13 mouse cellular contexts compared by ENCODE assay signal in the genomic region with DNA sequence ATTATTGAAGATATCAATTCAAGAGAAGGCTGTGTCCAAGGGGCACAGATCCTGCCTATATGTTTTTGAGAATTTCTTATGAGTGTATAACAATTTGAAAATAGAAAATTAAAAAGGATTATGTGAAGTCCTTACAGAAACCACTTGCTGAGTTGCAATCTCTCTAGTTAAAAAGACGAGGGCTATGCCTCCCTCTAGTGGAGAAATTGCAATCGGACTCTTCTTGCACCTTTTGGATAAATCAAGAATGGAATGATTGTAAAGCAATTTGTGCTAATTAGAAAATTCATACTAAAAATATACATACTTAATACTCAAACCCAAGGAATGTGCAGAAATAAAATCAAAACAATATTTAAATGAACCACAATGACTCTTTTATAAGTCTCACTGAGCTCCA. TPM values are rescaled to one million over a fixed set of nuclear protein-coding genes. Genes with fewer than 3 reads are reported as not detected.
DNase-seq lines count a peak whose midpoint lies in the region; ATAC-seq and TF ChIP-seq lines count a peak whose summit lies in the region.
"Had no signal": no experiment of that assay in that cellular context is flagged by ENCODE, and none has a peak within 500 bp of the region (broad histone marks: within the 10 kb centered on the region; RNA-seq: fewer than 3 reads in every experiment).

No protein-coding gene starts in this region.

- dilution Hi-C loops in CH12.LX (cut with MboI; ENCODE audit: extremely low pct_ligation_motif_present, extremely low pct_unique_long_range_greater_than_20kb, low sequenced_read_pairs), result no loop called here

- H3K27me3 ChIP-seq in embryonic facial prominence, embryonic 11.5 days (ENCODE audit: control insufficient read depth, insufficient read depth, low read length), result no peaks in the 10 kb centered on the region
- H3K27me3 ChIP-seq in embryonic facial prominence, embryonic 10.5 days (replicated peaks; ENCODE audit: low read depth, poor library complexity, severe bottlenecking), result no peaks in the 10 kb centered on the region
- H3K27me3 ChIP-seq in CH12.LX (replicated peaks), result no peaks in the 10 kb centered on the region

- TF ChIP-seq EP300 in CH12.LX (IDR thresholded peaks at IDR 0.05; ENCODE audit: low read length), result no peak

- H3K27ac ChIP-seq in embryonic facial prominence, embryonic 11.5 days (replicated peaks; ENCODE audit: low read depth, low read length), result no peak overlapping the region
- no peak overlapping the region for H3K27ac ChIP-seq in embryonic facial prominence, embryonic 10.5 days (replicated peaks)
- H3K27ac ChIP-seq in CH12.LX (ENCODE audit: insufficient read depth, low read depth), result no peak overlapping the region
- H3K27ac ChIP-seq: macrophage had no signal

- in situ Hi-C loops in CH12.LX (cut with MboI; ENCODE audit: low pct_ligation_motif_present, low pct_unique_long_range_greater_than_20kb, low sequenced_read_pairs), result no loop called here

- peak; percentile 58 for DNase-seq in embryonic facial prominence, embryonic 11.5 days (ENCODE audit: low spot score)
- no peak for DNase-seq in embryonic facial prominence, embryonic 10.5 days (ENCODE audit: low spot score)
- DNase-seq in layer of hippocampus, adult 9-10 months (ENCODE audit: low spot score), result peak; percentile 8
- DNase-seq in layer of hippocampus, adult 8-10 months (ENCODE audit: low spot score in 2 of 2), result no peak
- peak; percentile 33 for DNase-seq in CH12.LX (ENCODE audit: extremely low read depth)
- peak; percentile 37 for DNase-seq in embryo, embryonic 11 days
- DNase-seq in heart, postnatal 4 days, result no peak
- DNase-seq in neural tube, embryonic 10.5 days (ENCODE audit: extremely low spot score, low spot score), result no peak
- DNase-seq: gastrocnemius, postnatal 14 days had no signal

- H3K9ac ChIP-seq in embryonic facial prominence, embryonic 11.5 days (replicated peaks; ENCODE audit: low read length), result no peak overlapping the region
- H3K9ac ChIP-seq in CH12.LX (ENCODE audit: insufficient read depth, low read depth), result no peak overlapping the region

- TF ChIP-seq RAD21 in CH12.LX (IDR thresholded peaks at IDR 0.05; ENCODE audit: low read depth, low read length), result peak; percentile 60

- WGBS in embryonic facial prominence, embryonic 11.5 days, result 13% methylated on average over 2 of the region's 2 CpGs
- WGBS in embryonic facial prominence, embryonic 10.5 days, result 21% methylated on average over 2 of the region's 2 CpGs

- H3K79me2 ChIP-seq in CH12.LX (replicated peaks; ENCODE audit: control insufficient read depth, extremely low read depth, insufficient read depth, poor library complexity, severe bottlenecking), result no peaks in the 10 kb centered on the region

- no peaks in the 10 kb centered on the region for H3K36me3 ChIP-seq in embryonic facial prominence, embryonic 11.5 days (replicated peaks; ENCODE audit: control insufficient read depth, insufficient read depth, low read depth, low read length)
- H3K36me3 ChIP-seq in embryonic facial prominence, embryonic 10.5 days (replicated peaks), result no peaks in the 10 kb centered on the region
- no peaks in the 10 kb centered on the region for H3K36me3 ChIP-seq in CH12.LX (replicated peaks in 1 of 2; ENCODE audit: control insufficient read depth in 1 of 2, insufficient read depth in 1 of 2, low read length in 1 of 2)
- H3K36me3 ChIP-seq: G1E had no signal

- TF ChIP-seq POLR2A in CH12.LX (IDR thresholded peaks at IDR 0.05; ENCODE audit: low read depth, low read length), result no peak

- ATAC-seq in embryonic facial prominence, embryonic 11.5 days (replicated peaks; ENCODE audit: insufficient number of reproducible peaks, low FRiP score, low TSS enrichment, low read depth), result no peak

- no peaks in the 10 kb centered on the region for H3K9me3 ChIP-seq in embryonic facial prominence, embryonic 11.5 days (replicated peaks; ENCODE audit: control insufficient read depth, low read length)
- H3K9me3 ChIP-seq in embryonic facial prominence, embryonic 10.5 days, result no peaks in the 10 kb centered on the region
- H3K9me3 ChIP-seq in CH12.LX (replicated peaks; ENCODE audit: low read length), result no peaks in the 10 kb centered on the region
- H3K9me3 ChIP-seq: G1E had no signal

- no peaks in the 10 kb centered on the region for H3K4me1 ChIP-seq in embryonic facial prominence, embryonic 11.5 days (ENCODE audit: control insufficient read depth, insufficient read depth, low read length)
- H3K4me1 ChIP-seq in embryonic facial prominence, embryonic 10.5 days, result no peaks in the 10 kb centered on the region
- H3K4me1 ChIP-seq in CH12.LX (ENCODE audit: control insufficient read depth in 1 of 2, insufficient read depth in 2 of 2), result peaks cover 0 to 11% of the 10 kb centered on the region in 2 experiments; a peak in 1 of 4 replicates

- H3K4me3 ChIP-seq in embryonic facial prominence, embryonic 11.5 days (ENCODE audit: low read depth, low read length), result no peak overlapping the region
- H3K4me3 ChIP-seq in embryonic facial prominence, embryonic 10.5 days, result no peak overlapping the region
- H3K4me3 ChIP-seq in CH12.LX (replicated peaks in 1 of 3; ENCODE audit: low read depth in 2 of 3, low read length in 2 of 3, poor library complexity in 1 of 3), result no peak overlapping the region

- peak; percentile 35 to 57; a peak in 3 of 4 replicates for TF ChIP-seq CTCF in CH12.LX (conservative IDR thresholded peaks at IDR 0.05 in 1 of 2, IDR thresholded peaks at IDR 0.05 in 1 of 2; ENCODE audit: low read depth in 2 of 2, low read length in 2 of 2)

- H3K4me2 ChIP-seq in embryonic facial prominence, embryonic 11.5 days (ENCODE audit: low read depth, low read length), result no peak overlapping the region
- no peak overlapping the region for H3K4me2 ChIP-seq in CH12.LX (ENCODE audit: insufficient read depth, low read depth, poor library complexity, severe bottlenecking)

TF ChIP-seq in CH12.LX, 34 proteins besides CTCF, POLR2A, EP300 and RAD21:
- no peak for TF ChIP-seq ZMIZ1 (IDR thresholded peaks at IDR 0.05; ENCODE audit: low read depth, low read length)
- peak; percentile 28; the same call in 1 of the 2 replicates for TF ChIP-seq SMC3 (IDR thresholded peaks at IDR 0.05; ENCODE audit: low read depth, low read length)

RNA-seq across cellular contexts. Expression of a gene that starts 27.4 kb away (rescaled TPM):
- not detected in 2 replicates for polyA plus RNA-seq in embryonic facial prominence, embryonic 11.5 days (2014; fragmentation: Nextera tagmentation; extraction: Ambion mirVana)
- polyA plus RNA-seq in embryonic facial prominence, embryonic 10.5 days (2016; fragmentation: Nextera tagmentation; extraction: Ambion mirVana), result not detected in 2 replicates
- total RNA-seq in layer of hippocampus, adult 8-10 months (2022), result not detected
- not detected in 2 replicates for total RNA-seq in CH12.LX (2012; rRNA removed)
- not detected in 2 replicates for total RNA-seq in CH12.LX (2014; rRNA removed)
- not detected in 2 replicates for polyA plus RNA-seq in CH12.LX (2012; ENCODE audit: insufficient read length, low read depth)
- not detected for total RNA-seq in heart, postnatal 4 days (2021)
- total RNA-seq: G1E; gastrocnemius, postnatal 14 days had no signal
- polyA plus RNA-seq: G1E; large intestine, adult 2 months; macrophage; small intestine, adult 2 months had no signal

Comparison
In these comparisons a context has a peak if more than half of its experiments do, and no peak if none do; other contexts are left out.
1. DNase-seq: peak in embryonic facial prominence, embryonic 11.5 days (single experiment), layer of hippocampus, adult 9-10 months (single experiment), CH12.LX (single experiment) and embryo, embryonic 11 days (single experiment); none in embryonic facial prominence, embryonic 10.5 days (single experiment), layer of hippocampus, adult 8-10 months (0 of 2), heart, postnatal 4 days (single experiment) and neural tube, embryonic 10.5 days (single experiment).